Mouse (Mus musculus): ENCODE results near the gene C530025M09Rik. TPM values are rescaled to one million over a fixed set of nuclear protein-coding genes. Genes with fewer than 3 reads are reported as not detected.

The C530025M09Rik gene
- polyA plus RNA-seq, 1 experiment: not detected

DNA sequence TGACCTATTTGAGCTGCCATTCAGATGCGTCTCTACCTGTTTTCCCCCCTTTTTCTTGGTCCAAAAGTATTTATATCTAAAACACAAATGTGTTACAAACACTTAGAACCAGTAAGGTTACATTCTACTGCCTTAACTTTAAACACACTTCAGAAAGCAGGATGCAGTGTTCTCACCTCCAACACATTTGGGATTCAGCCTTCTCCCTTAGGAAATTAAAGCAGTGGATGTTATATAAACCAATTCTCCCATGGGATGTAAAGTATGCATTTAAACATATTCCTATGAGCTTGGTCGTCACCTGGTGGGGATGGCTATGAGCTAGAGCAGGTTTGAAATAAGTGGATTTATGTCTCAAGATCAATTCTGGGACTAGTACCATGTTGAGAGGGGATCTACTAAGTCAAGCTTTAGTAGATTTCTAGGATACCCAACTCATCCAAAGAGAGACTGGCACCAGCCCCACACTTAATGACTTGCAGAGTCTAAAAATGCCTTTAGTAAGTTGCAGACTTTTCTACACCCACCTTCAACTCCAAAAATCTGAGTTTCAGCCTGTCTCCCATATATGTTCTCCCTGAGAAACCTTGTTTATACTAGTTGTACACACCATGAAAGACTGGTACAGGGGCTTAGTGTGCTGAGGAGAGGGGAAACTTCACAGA, 5.6 kb upstream of the C530025M09Rik start:
- no peaks in the 10 kb centered on the region; the same call in 1 of the 2 replicates for H3K9me3 ChIP-seq
- H3K4me3 ChIP-seq (replicated peaks): no peak overlapping the region
- H3K36me3 ChIP-seq (replicated peaks; ENCODE audit: low read length): no peaks in the 10 kb centered on the region
- H3K4me1 ChIP-seq: no peaks in the 10 kb centered on the region
- peaks cover 10% of the 10 kb centered on the region for H3K27me3 ChIP-seq (replicated peaks)
- TF ChIP-seq GATA1 (IDR thresholded peaks at IDR 0.05; ENCODE audit: borderline replicate concordance, low read length) (no peak), FLI1 (IDR thresholded peaks at IDR 0.05; ENCODE audit: low read length) (no peak)

DNA sequence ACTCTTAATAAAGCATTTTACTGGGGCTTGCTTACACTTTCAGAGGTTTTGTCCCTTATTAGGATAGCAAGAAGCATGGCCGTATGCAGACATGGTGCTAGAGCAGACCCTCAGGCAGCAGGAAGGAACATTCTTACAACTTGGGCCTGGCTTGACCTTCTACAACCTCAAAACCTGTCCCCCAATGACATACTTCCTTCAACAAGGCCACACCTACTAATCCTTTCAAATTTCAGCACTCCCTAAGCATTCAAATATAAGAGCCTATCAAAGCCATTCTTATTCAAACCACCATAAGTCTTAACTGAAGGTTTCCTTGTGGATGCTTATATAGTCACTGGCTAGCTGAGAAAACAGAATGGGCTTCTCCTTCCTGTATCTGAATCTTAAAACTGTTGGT, 4.1 kb upstream of the C530025M09Rik start:
- Histone ChIP-seq H3K4me1 (peaks cover 3% of the 10 kb centered on the region; the same call in 1 of the 2 replicates), H3K9me3 (peaks cover 11% of the 10 kb centered on the region), H3K4me3 (replicated peaks) (no peak overlapping the region), H3K27me3 (replicated peaks) (peaks cover 25% of the 10 kb centered on the region), H3K36me3 (replicated peaks; ENCODE audit: low read length) (no peaks in the 10 kb centered on the region)
- TF ChIP-seq FLI1 (IDR thresholded peaks at IDR 0.05; ENCODE audit: low read length) (no peak), GATA1 (IDR thresholded peaks at IDR 0.05; ENCODE audit: borderline replicate concordance, low read length) (no peak)

DNA sequence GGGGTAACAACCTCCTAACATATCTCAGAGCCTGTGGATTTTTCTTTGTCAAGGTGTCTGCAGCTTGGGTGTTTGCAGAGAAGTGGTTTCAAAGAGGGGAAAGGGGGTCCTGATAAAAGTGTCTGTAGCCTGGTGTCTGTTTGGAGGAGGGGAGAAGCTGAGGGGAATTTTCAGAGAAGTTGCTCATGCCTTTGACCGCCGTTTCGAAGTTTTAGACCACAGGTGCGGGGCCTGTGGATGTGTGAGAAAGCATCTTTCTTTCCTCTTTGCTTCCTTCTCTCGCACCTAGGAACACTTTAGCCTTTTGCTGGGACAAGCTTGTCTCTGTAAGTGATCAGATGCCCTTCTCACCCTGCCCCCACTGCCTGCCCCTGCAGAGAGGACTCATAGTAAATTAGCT, 1.3 kb upstream of the C530025M09Rik start:
- H3K9me3 ChIP-seq: peaks cover 18% of the 10 kb centered on the region
- H3K4me1 ChIP-seq: peaks cover 3% of the 10 kb centered on the region; the same call in 1 of the 2 replicates
- TF ChIP-seq FLI1 (IDR thresholded peaks at IDR 0.05; ENCODE audit: low read length) (no peak), GATA1 (IDR thresholded peaks at IDR 0.05; ENCODE audit: borderline replicate concordance, low read length) (no peak)
- H3K4me3 ChIP-seq (replicated peaks): no peak overlapping the region
- H3K27me3 ChIP-seq (replicated peaks): peaks cover 37% of the 10 kb centered on the region
- no peaks in the 10 kb centered on the region for H3K36me3 ChIP-seq (replicated peaks; ENCODE audit: low read length)

DNA sequence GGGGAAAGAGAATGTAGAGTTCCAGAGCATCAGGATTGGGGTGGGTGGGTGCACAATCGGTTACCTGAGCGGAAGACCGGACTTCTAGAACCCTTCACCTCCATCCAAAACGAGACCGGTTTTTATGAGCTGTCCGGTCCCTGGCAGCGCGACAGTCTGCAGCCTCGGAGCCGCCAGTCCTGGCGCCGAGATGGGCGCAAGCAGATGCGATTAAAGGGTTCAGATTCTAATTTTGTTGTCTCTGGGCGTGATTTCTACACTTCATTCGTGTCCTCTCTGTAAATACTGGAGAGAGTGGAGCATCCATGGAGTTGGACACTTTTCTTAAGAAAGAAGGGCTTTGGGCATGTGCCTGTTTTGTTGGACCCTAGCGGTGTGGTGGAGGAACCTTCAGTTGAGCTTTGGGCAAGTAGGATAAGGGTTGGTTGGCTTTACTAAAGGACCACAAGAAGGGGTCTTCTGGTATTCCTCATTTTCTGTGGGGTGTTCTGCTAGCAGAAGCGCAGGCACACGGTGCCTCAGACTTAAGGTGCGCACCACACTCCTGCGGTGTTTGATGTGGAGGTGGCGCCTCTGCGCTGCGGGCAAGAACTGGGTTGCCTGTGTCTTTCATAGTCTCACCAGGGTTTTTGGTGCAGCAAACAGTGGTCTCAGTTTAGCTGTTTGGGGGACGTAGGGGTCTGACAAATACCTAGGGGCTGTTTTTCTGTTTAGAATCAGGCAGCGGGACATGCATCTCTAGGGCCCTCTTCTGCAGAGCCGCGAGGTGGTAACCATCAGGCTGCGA, 639 bp upstream of the C530025M09Rik start:
- TF ChIP-seq FLI1 (IDR thresholded peaks at IDR 0.05; ENCODE audit: low read length) (no peak), GATA1 (IDR thresholded peaks at IDR 0.05; ENCODE audit: borderline replicate concordance, low read length) (no peak)
- H3K4me3 ChIP-seq (replicated peaks): no peak overlapping the region

DNA sequence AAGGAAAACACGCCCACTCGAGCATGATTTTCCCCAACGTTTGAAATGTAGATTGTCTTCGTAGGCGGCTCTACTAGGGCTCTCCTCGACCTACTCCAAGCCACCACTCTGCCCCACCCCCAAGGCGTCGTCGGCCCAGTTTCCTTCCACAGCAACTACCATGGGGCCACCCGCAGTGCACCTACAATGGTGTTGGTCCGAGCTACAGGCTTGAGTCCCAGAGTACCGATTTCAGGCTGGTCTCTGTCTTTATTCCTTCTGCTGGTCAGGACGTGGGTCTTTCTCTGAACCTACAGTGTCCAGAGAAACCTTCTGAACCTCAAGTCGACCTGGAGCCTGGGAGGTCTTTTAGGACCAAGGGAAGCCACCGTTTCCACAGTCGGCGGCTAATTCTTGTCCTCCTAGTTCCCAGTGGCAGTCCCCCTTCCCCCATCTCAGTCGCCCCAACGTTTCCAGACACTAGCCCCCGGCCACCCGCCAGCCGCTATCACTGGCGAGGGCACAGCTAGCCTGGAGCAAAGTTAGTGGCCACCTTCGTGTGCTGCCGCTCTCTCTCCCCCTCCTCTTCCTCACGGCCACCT, 968 bp downstream of the C530025M09Rik start:
- TF ChIP-seq FLI1 (IDR thresholded peaks at IDR 0.05; ENCODE audit: low read length) (no peak), GATA1 (IDR thresholded peaks at IDR 0.05; ENCODE audit: borderline replicate concordance, low read length) (no peak)
- Histone ChIP-seq H3K9me3 (peaks cover 18% of the 10 kb centered on the region), H3K4me3 (replicated peaks) (no peak overlapping the region)

More for the DNA sequence above, 639 bp upstream of the C530025M09Rik start:
- H3K27me3 ChIP-seq (replicated peaks): peaks cover 37% of the 10 kb centered on the region
- peaks cover 3% of the 10 kb centered on the region; the same call in 1 of the 2 replicates for H3K4me1 ChIP-seq
- peaks cover 18% of the 10 kb centered on the region for H3K9me3 ChIP-seq
- no peaks in the 10 kb centered on the region for H3K36me3 ChIP-seq (replicated peaks; ENCODE audit: low read length)

DNA sequence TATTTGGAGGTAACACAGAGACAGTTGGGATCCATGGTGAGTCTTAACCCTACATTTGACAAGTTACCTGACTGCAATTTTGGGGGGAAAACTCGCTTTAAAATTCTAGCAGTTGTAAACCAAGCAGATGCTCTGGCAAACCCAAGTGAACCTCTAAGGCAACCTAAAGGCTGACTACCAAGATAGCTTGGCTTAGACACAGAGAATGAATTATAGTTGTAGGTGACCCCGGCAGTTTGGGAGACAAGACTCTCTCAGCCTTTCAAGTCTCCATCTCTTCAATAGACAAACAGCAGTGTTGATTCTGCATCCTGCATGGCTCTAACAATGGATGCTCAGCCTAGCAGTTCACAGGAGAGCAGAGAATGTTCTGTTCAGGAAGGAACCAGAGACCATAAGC, 2.1 kb downstream of the C530025M09Rik start, which contains the start of gene Syndig1:
TSS of gene Syndig1 (plus strand) at position 301 of the 400 bp plus-strand sequence.
- Histone ChIP-seq H3K9me3 (peaks cover 18% of the 10 kb centered on the region), H3K36me3 (replicated peaks; ENCODE audit: low read length) (no peaks in the 10 kb centered on the region), H3K27me3 (replicated peaks) (peaks cover 37% of the 10 kb centered on the region), H3K4me1 (peaks cover 3% of the 10 kb centered on the region; the same call in 1 of the 2 replicates), H3K4me3 (replicated peaks) (no peak within 1 kb of the TSS)
- no peak for TF ChIP-seq FLI1 (IDR thresholded peaks at IDR 0.05; ENCODE audit: low read length)
- TF ChIP-seq GATA1 (IDR thresholded peaks at IDR 0.05; ENCODE audit: borderline replicate concordance, low read length): no peak

More for the DNA sequence above, 968 bp downstream of the C530025M09Rik start:
- Histone ChIP-seq H3K36me3 (replicated peaks; ENCODE audit: low read length) (no peaks in the 10 kb centered on the region), H3K27me3 (replicated peaks) (peaks cover 37% of the 10 kb centered on the region), H3K4me1 (peaks cover 3% of the 10 kb centered on the region; the same call in 1 of the 2 replicates)

DNA sequence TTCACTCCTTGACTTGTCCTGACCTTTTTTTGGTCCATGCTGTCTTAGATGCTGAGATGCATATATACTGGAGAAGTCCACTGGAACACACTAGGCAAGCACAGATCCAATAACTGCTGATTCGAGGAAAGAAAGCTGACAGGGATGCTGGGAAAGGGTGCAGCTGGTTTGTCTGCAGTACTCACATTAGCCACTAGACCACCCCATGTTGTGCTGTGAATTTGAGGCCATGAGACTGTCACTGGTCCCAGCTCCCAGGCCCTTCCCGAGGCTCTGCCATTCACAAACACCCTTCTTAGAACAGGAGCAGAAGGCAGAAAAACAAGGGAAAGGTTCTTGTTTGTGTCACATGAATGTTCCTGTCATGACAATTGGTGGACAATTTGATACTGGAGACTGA, 10.8 kb downstream of the C530025M09Rik start:
- H3K36me3 ChIP-seq (replicated peaks; ENCODE audit: low read length): no peaks in the 10 kb centered on the region
- H3K9me3 ChIP-seq: peaks cover 17% of the 10 kb centered on the region; the same call in 1 of the 2 replicates
- no peak overlapping the region for H3K4me3 ChIP-seq (replicated peaks)
- TF ChIP-seq FLI1 (IDR thresholded peaks at IDR 0.05; ENCODE audit: low read length): no peak
- no peak for TF ChIP-seq GATA1 (IDR thresholded peaks at IDR 0.05; ENCODE audit: borderline replicate concordance, low read length)
- no peaks in the 10 kb centered on the region for H3K4me1 ChIP-seq
- H3K27me3 ChIP-seq (replicated peaks): no peaks in the 10 kb centered on the region

DNA sequence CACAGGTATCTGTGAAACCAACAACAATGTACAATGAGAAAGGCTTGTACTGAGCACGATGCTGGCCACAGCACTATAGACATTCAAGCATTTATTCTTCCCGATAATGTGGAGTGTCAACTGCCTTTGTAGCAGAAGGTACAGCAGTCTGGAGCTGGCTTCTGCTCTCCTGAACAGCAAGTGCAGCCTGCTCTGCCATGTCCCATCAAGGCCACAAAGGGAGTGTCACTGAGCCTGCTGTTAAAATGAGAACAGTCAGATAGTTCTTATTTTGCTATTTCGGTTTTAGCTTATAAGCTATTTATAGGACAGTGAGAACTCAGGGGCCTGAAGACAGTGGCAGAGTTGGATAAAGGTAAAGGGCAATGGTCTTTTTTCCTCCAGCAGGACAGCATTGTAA, 11.3 kb downstream of the C530025M09Rik start:
- no peak for TF ChIP-seq FLI1 (IDR thresholded peaks at IDR 0.05; ENCODE audit: low read length)
- no peak for TF ChIP-seq GATA1 (IDR thresholded peaks at IDR 0.05; ENCODE audit: borderline replicate concordance, low read length)
- Histone ChIP-seq H3K36me3 (replicated peaks; ENCODE audit: low read length) (no peaks in the 10 kb centered on the region), H3K4me1 (no peaks in the 10 kb centered on the region), H3K27me3 (replicated peaks) (no peaks in the 10 kb centered on the region), H3K9me3 (peaks cover 17% of the 10 kb centered on the region; the same call in 1 of the 2 replicates), H3K4me3 (replicated peaks) (no peak overlapping the region)

DNA sequence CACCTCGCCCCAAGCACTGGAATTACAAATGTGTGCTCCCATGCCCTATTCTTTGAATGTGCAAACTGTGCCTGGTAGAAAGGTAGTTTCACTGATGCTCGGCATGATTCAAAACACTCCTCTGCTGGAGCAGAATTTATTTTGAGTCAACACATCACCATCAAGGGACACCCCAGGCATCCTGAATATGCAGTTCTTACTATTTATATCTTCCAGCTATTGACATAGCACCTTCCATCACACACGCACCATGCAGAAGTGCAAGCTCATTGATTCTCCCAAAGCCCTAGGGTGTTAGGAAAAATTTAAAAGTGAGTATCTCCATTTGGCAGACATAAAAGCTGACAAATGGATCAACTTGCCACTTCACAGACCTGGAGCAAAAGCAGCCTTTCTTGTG, 12.6 kb downstream of the C530025M09Rik start:
- H3K4me3 ChIP-seq (replicated peaks): no peak overlapping the region
- H3K9me3 ChIP-seq: peaks cover 17% of the 10 kb centered on the region; the same call in 1 of the 2 replicates
- no peaks in the 10 kb centered on the region for H3K4me1 ChIP-seq
- TF ChIP-seq GATA1 (IDR thresholded peaks at IDR 0.05; ENCODE audit: borderline replicate concordance, low read length): no peak
- no peak for TF ChIP-seq FLI1 (IDR thresholded peaks at IDR 0.05; ENCODE audit: low read length)
- H3K36me3 ChIP-seq (replicated peaks; ENCODE audit: low read length): no peaks in the 10 kb centered on the region
- no peaks in the 10 kb centered on the region for H3K27me3 ChIP-seq (replicated peaks)

All from megakaryocyte, embryonic 14.5 days (primary cell).